Mouse (Mus musculus) ovary, postnatal 36 days (tissue): ENCODE measurements around the gene Clns1a.

Source experiments
- DNase-seq: peaks from one replicate; pipeline ENCODE4 v3.0.0; 2022; ENCODE audit warnings: low spot score, mixed read lengths

Gene Clns1a

DNA sequence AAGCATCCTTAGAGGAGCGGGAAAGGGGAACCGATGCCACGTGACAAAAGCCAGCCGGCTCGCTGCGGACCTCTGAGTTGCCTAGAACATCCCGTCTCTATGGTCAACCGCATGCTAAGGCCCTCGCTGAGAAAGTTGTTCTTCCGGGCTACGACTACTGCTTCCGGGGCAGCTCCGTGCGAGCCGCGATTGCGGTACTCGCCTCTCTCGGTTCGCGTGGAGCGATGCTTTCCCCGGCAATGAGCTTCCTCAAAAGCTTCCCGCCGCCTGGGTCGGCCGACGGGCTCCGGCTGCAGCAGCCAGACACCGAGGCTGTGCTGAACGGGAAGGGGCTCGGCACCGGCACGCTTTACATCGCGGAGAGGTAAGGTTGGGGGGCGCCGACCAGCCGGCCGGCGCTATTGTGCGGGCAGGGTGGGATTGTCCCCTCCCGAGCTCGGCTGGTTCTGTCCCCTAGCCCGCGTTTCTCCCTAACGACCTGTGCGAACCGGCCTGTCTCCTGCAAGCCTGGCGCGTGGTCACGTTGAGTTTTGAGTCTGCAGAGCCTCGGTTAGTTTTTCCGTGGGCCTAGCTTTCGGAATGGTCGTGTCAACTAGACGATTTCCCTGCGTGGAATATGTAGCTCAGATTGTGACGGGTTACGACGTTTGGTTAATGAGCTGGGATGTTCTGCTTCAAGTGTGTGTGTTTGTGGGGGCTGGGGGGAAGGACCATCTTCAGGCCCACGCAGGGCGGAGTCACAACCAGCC is at the start of gene Clns1a:
Gene Clns1a, plus strand, starts transcription at position 129 of the 749 bp plus-strand sequence.
- DNase-seq, result peak; percentile 85

DNA sequence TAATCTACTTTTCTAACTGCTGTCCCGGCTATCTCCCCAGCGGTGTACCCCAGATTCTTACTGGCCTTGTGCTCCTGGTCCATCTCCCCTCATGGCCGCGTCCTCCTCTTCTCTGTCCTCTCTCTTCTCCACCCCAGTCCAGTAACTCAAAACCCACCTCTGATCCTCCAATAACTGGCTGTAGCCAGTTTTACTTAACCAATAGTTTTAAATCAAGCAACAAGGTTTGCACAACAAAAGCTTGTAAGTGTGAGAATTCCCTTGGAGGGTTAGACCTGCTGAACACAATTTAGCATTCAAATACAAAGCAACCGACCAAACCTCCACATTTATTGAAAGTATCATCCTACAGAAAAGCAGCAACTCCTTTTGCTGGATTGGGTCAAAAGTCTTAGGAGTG is 48.8 kb upstream of the Clns1a start:
- no peak for DNase-seq

DNA sequence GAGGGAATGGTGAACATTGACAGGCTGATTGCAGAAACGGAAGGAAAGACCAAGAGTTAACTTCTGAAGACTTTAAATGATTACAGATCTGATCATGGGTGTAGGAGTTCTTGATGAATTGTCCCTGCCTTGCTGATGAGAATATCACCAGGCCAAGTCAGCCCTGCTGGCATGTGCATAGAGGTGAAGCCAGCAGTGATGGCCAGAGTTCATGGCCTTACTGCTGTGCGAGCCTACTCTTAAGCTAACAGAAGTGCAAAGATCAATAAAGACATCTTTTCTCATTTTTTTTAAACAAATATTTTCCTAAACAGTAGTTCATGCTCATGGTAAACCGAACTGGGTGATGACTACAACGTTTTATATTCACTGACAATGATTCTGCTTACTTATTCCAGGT is 45.7 kb upstream of the Clns1a start:
- DNase-seq, result no peak

DNA sequence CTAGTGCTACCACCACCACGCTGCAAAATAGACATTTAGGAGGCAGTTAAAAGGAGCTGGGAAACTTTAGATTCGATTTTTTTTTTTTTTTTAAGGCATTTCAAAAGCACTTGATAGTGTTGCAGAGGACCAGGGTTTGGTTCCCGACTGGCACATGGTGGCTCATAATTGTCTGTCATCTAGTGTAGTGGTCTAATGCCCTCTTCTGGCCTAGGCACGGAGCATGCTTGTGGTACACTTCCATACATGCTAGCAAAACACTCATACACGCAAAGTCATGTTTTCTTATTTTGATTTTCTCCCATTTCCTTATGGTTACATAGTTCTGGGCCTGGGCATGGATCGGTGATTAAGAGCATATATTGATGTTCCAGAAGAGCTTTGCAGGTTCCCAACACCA is 40.3 kb upstream of the Clns1a start:
- no peak for DNase-seq

DNA sequence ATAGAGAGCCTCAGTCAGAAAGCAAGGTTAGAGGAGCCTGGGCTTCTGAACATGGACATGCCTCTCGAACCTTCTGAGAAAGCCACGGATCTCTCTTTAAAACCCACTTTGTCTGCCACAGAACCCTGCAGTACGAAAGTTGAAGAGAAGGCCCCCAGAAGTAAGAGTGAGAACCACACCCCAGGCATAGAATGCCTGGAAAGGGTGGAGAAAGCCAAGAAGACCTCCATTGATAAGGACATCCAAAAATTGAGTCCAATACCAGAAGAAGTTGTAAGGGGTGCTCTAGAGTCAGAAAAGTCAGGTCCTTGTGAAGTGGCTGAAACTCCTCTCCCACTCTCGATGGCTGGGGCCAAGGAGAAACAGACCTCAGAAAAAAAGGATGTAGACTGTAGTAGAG is 34.8 kb upstream of the Clns1a start:
- DNase-seq, result no peak

DNA sequence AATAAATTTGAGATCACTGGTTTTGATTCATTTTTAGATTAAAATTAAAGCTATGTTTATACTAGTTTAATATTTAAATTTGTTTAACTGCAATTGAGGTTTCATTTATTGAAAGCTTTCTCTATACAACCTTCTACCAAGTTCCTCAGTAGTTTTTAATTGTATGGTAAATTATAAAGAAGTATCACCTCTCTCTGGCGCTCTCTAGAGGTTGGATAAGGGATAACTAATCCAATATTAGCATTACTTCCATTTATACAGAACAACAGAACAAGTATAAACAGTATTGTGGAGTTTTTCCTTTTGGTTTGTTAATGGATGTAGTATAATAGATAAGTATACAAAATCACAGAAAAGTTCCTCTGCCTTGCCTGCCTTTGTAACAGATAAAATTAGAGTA is 17.2 kb upstream of the Clns1a start:
- no peak for DNase-seq

DNA sequence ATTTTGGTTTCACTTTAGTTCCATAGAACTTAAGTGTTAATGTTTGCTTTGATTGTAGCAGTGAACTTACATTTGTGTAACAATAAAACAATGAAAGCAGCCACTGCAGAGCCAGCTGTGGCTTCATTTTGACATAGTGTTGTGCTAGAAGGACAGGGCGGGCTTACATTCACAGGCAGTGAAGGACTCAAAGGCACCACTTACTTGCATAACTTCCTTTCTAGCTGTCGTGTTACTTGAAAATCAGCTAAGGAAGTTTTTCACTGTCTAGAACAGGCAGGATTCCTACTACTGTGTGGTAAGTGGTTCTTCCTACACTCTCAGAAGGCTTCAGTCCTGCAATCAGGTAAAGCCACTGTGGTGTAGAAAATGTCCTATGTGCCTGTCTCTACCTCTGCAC is 8.6 kb upstream of the Clns1a start:
- no peak for DNase-seq

DNA sequence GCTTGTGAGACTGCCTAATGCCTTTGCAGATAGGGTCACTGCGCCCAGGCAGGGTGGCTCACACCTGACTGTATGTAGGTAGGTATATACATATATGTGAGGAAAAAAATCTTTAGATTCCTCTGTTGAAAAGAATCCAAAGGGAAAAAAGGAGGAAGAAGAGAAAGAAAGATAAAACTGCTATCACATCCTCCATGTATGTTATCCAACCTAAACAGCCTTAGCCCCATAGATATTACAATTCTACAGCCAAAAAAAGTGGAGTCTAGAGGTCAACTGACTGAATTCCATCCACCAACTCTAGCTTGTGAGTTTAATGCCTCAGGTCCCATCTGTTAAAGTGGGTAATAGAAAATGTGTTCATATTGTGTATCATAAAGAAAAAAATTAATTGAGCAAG is 993 bp upstream of the Clns1a start:
- DNase-seq, result no peak

DNA sequence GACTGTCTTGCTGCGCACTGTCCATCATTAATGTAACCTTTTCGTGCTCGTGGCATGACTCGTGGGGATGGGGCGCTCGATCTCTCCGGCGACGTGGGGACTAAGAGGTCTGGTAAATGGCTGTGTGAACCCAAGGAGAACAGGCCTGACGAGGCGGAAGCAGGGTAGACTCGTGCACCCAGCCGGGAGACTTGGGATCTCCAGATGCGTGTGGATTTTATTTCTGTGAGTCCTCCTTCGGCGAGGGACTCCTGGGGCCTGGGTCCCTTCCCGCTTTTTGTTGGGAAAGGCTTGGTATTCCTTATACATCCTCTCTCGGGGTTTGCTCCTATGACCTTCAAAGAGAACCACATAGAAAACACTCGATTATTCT is 315 bp upstream of the Clns1a start:
- DNase-seq, result no peak

DNA sequence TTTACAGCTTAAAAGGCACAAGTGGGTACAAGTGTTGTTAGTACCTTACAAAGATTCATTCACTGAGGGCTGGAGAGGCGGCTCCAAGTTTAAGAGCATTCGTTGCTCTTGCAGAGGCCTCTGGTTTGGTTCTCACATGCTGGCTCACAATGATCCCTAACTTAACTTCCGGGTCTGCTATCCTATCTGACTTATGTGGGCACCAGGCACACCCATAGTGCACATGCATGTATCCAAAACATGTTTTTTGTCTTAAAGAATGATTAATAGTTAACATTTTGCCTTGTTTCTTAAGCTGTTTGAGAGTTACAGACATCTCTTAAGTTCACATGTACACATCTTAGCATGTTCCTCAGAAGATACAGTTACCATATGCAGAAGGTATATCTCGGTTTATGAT is 3.7 kb downstream of the Clns1a start:
- no peak for DNase-seq

DNA sequence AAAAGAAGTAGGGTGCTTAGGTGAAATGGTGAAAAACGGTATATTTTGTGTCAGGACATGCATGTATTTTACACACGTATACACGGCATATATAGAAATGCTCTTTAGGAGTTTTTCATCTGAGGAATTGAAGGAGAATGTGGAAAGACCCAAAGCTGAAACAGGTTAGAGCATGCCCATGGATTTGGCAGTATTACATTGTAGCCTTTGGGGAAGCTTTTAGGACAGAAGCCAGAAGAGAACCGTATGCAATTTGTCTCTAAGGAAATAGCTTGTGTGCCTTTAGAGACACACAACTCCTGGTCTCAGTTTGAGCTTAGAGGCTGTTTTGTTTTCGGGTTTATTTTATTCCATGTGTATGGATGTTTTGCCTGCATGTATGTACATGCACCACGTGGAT is 4.7 kb downstream of the Clns1a start:
- DNase-seq, result no peak

DNA sequence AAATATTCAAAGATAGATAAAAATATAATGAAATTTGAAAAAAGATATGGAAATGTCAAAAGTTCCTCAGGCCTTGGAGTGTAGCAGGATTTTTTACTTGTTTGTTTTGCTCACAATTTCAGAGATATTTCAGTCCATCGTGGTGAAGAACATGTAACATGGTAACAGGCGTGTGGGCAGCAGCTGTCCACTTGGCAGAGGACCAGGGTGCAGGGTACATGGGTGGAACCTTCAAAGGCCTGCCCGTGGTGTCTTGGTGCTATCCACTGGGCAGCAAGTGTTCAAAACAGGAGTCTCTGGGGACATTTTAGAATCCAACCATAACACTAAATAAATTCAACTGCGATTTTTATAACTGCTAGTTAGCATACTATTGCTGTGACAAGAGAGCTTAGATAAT is 10.7 kb downstream of the Clns1a start:
- no peak for DNase-seq

DNA sequence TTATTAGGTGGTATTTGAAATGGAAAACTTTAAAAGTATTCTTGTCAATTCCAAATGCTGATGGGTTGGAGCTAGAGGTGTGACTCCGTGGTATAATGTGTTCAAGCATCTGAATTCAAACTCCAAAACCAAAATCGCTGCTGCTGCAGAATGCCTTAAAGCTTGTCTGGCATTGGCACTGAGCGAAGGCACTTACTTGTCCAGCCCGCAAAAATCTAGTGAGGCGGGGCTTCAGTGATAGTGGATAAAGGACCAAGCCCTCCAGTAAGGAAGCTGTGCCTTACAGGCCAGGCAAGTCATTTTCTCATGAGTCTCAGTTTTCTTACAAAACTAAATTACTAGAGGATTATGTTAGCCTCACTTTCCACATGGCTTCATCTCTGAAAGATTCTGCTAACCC is 11.4 kb downstream of the Clns1a start:
- no peak for DNase-seq

DNA sequence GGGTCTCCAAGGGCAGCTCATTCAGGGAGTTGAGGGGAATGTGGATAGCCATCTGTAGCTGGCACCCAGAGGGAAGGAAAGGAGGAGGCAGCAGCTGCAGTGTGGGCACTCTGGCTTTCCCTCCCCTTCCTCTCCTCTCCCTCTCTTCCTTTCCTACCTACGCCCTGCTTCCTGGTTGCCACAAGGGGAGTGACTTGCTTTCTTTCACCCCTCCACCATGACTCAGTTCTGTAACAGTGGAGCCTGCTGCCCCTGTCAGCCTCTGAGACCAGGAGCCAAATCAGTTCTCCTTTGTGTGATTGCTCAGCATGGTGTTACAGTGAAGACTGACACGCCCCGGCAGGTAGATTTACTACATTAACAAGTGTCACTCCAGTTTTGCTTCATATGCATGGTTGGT is 12.8 kb downstream of the Clns1a start:
- no peak for DNase-seq

DNA sequence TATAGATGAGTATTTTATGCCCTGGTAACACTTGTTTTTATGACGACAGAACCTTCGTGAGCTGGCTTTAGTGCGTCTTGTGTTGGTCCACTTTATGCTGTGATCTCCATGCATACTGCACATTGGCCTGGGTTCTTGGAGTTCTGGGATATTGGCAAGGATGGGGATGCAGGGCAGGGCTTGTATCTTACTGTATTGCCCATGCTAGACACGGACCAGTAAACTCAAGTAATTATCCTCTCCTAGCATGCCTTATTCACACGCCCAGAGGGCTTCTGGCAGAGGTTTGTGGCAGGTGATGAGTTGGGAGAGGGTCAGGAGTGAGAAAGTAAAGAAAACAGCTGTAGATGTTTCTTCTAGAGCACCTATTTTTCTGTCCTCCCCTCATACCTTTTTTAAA is 18.2 kb downstream of the Clns1a start:
- no peak for DNase-seq

DNA sequence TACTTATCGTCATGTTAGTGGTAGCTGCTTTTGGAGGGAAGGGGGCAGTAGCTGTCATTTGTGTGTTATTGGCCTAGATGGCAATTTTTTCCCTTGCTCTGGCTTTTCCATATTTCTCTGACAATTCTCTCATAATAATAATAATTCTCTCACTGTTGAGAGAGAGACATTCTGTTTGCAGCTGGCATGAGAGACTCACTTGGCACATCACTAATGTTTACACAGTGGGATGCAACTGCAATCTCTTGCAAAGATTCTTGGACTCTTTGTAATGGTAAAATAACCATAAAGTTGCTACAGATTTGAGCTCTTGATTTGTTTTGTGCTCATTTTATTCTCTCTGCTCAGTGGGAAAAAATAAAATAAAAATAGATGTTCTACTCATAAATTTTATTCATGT is 20.9 kb downstream of the Clns1a start:
- no peak for DNase-seq

DNA sequence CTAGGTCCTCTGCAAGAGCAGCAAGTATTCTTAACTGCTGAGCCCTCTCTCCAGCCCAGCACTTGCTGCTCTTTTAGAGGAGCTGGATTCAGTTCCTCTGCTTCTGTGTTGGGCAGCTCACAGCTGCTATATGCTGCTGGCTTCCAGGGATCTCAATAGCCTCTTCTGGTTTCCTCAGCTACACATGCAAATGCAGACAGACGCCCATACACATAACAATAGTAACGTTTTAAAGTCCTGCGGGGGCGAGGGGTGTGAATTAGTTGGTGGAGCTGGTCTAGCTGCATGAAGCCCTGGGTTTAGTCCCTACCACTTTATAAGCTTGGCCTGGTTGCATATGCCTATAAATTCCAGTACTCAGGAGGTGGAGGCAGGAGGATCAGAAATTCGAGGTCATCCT is 22.6 kb downstream of the Clns1a start:
- DNase-seq, result no peak

DNA sequence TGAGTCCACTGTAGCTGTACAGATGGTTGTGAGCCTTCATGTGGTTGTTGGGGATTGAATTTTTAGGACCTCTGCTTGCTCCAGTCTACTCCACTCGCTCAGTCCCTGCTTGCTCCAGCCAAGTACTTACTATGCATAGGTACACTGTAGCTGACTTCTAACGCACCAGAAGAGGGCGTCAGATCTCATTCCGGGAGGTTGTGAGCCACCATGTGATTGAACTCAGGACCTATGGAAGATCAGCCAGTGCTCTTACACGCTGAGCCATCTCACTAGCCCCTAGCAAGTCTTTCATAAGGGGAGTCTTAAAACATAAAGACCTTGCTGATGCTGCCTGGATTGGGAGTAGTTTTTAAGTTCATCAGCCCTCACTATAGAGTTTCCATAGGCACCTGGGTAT is 23.7 kb downstream of the Clns1a start:
- no peak for DNase-seq

DNA sequence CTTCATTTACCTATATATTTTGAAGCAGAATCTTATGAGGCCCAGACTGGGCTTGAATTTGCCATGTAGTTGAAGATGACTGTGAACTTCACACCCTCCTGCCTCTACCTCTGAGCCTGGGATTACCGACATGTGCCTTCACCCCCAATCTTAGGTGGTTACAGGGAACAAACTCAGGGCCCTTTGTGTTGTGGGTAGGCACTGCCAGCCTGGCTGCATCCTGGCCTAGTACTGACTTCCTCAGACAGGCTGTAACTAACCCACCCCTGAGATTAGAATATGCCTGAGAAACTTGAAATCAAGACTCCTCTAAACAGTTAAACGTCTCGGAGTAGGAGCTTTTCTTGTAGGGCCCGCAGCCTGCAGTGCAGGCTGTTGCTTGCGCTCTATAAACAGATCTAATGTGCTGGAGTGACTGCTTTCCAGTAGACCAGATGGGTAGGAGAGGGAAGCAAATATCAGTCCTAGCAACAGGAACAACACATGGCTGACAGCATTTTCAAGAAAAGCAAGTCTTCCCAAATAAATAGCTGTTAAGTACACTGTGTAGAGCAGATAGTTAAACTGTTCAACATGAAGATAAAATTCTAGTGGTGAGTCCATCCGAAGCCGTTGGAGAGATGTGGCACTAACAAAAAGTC is 26.0 kb downstream of the Clns1a start:
- no peak for DNase-seq

DNA sequence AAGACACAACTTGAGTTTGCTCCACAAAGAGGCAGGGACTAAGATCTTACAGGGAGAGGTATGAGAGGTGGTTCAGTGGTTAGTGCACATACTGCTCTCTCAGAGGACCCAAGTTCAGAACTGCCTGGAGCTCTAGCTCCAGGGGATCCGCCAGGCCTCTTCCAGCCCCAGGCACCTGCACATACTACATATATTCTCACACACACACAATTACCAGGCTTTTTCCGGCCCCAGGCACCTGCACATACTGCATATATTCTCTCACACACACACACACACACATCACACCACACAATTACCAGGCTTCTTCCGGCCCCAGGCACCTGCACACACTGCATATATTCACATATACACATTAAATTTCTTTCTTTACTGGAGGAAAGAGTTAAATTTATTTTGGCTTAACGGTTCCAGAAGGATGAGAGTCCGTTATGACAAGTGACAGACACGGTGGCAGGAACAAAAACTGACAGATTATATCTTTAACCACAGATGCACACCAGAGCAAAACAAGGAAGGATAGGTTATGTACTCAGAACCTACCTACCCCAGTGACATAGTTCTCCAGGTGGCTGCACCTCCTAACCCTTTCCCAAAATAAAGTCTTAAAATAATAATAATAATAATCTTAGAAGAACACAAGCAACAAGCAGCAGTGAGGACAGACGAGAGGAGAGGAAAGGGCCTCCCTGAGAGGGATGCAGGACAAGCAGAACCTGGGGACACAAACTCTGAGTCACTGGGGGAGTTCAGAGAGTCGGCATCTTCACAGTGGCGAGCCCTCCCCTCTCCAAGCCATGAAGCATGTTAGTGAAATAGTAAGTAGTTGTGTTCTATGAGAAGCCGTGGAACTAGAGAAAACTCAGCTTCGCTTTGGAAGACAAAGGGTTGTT is 27.5 kb downstream of the Clns1a start:
- no peak for DNase-seq

DNA sequence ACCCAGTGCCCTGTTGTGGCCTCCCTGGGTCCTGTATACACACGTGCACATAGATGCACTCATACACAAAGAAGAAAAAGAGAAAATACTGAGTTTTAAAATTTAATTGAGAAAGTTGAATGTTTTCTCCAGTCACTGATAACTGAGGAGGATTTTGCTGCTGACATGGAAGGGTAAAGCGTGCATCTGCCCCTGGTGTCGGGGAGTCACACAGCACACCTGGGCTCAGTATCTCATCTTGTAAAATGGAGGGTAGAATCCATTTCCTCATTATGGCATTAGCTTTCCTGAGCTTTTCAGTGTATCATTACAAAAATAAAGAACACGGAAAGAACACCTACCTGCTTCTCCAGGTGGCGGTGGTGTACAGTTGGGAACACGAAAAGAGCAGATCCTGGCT is 29.0 kb downstream of the Clns1a start:
- no peak for DNase-seq

DNA sequence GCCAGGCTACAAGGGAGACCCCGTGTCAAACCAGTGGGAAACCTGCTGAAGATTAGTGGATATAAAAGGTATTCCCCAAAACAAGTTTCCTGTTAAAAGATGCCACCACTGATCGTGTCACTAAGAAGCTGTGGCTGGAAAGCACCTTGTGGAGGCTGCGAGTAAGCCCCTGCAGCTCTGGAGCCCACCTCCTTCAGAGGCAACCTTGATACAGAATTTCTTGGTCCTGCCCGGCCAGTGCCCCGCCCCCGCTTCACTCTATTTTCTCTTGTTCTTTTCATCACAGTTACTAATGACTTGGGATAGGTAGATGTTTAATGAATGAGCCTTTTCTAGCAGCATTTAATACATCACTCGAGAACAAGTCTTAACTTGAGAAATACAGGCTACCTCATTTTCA is 29.6 kb downstream of the Clns1a start:
- DNase-seq, result no peak

DNA sequence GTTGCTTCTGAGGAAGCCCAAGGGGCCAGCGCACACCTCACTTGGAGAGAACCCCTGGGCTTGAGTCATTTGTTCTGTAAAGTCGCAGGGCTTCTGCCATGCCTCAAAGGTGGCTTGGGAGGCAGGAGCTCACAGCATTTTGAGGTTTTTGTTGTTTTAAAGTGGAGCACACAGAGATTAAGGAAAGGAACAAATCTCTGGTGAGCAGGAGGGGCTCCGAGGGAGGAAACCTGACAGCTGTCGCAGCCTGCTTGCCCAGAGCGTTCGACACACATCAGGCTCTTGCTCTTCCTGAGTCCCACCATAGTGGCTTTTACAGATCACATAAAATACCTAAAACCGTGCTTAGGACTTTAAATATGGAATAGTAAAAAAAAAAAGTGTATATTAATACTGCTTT is 30.3 kb downstream of the Clns1a start:
- no peak for DNase-seq
